Mouse (Mus musculus) ES-E14 (cell line): ENCODE data around the gene Dlk2.

Source experiments
- CHD2 ChIP-seq: IDR thresholded peaks from 2 replicates; pipeline ENCODE4 v1.6.1; 2014; ENCODE audit warnings: mild to moderate bottlenecking, low read depth, low read length, inconsistent platforms
- ZC3H11A ChIP-seq: IDR thresholded peaks from 2 replicates; pipeline ENCODE4 v1.6.1; 2012; ENCODE audit warnings: low read depth, mild to moderate bottlenecking, inconsistent platforms, low read length, borderline replicate concordance
- ZNF384 ChIP-seq: IDR thresholded peaks from 2 replicates; pipeline ENCODE4 v1.6.1; 2012; ENCODE audit warnings: low read depth, low read length, inconsistent platforms

DNA sequence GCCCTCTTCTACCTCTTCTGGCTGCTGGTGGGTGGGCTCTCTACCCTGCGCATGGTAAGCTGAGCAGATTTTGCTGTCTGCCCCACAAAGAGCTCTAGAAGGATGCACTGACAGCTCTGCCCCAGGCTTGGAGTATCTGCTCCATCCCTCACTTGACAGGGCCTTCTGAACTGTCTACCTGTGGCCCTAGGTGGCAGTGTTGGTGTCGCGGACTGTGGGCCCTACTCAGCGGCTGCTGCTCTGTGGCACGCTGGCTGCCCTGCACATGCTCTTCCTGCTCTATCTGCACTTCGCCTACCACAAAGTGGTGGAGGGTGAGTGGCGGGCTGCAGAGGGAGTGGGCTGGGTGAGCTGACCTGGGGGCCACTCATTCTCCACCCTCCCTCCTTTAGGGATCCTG, 46.0 kb upstream of the Dlk2 start:
- no peak for TF ChIP-seq ZNF384
- TF ChIP-seq CHD2 = no peak
- TF ChIP-seq ZC3H11A = no peak
